In the genomic region with DNA sequence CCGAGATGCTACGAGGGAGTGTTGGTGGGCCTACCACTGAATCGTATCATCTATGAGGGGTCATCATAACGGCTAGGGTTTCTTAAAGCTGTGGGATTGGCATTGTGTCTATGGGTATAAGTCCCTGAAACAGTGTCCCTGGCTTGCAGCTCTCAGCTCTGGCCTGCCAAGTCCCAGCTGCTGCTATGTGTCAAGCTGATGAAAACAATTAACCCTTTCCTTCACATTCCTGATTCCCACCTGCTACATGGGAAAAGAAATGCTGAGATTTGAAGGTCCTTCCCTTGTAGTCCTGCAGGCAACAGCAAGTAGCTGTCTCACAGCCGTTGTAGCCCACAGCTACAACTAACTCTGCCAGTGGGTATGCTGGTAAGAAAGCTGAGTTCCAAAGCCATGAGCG, we compare ENCODE assay signal across 21 mouse cellular contexts. TPM values are rescaled to one million over a fixed set of nuclear protein-coding genes. Genes with fewer than 3 reads are reported as not detected.
DNase-seq lines count a peak whose midpoint lies in the region; TF ChIP-seq lines count a peak whose summit lies in the region.
"Had no signal": no experiment of that assay in that cellular context is flagged by ENCODE, and none has a peak within 500 bp of the region (broad histone marks: within the 10 kb centered on the region; RNA-seq: fewer than 3 reads in every experiment).

No protein-coding gene starts in this region.

- H3K4me2 ChIP-seq in myocyte (ENCODE audit: low read depth) = no peak overlapping the region
- H3K4me2 ChIP-seq: embryonic facial prominence, embryonic 12.5 days; forebrain, embryonic 13.5 days; forebrain, embryonic 15.5 days had no signal

- H3ac ChIP-seq in C2C12 (ENCODE audit: control insufficient read depth, insufficient read length, low read depth) = no peak overlapping the region
- H3ac ChIP-seq in myocyte (ENCODE audit: control insufficient read depth, insufficient read length) = no peak overlapping the region

- intact Hi-C loops in heart, adult 2 months (cut with DNase I) = no loop called here

- H3K4me1 ChIP-seq in heart, embryonic 10.5 days = peaks cover 24% of the 10 kb centered on the region
- 0 out of 2 replicates have a peak, but pooled peaks cover 3% of the 10 kb centered on the region for H3K4me1 ChIP-seq in heart, adult 2 months (ENCODE audit: control insufficient read depth, insufficient read depth, low read length)
- H3K4me1 ChIP-seq: embryonic facial prominence, embryonic 12.5 days; forebrain, embryonic 13.5 days; forebrain, embryonic 15.5 days had no signal

- no peaks in the 10 kb centered on the region for H3K79me3 ChIP-seq in C2C12 (ENCODE audit: low read depth)

- no peak for TF ChIP-seq EP300 in heart, adult 2 months (IDR thresholded peaks at IDR 0.05; ENCODE audit: insufficient read depth, low read depth, low read length)

- no peaks in the 10 kb centered on the region for H3K27me3 ChIP-seq in heart, embryonic 10.5 days (ENCODE audit: insufficient read depth, poor library complexity, severe bottlenecking)
- H3K27me3 ChIP-seq in heart, adult 2 months (ENCODE audit: control insufficient read depth, insufficient read depth, low read length) = no peaks in the 10 kb centered on the region
- no peaks in the 10 kb centered on the region for H3K27me3 ChIP-seq in C2C12 (ENCODE audit: control insufficient read depth, insufficient read depth, insufficient read length)
- no peaks in the 10 kb centered on the region for H3K27me3 ChIP-seq in myocyte (ENCODE audit: control insufficient read depth, insufficient read depth, insufficient read length)
- H3K27me3 ChIP-seq: CH12.LX; embryonic facial prominence, embryonic 12.5 days; forebrain, embryonic 13.5 days; forebrain, embryonic 15.5 days; Patski had no signal

- no peaks in the 10 kb centered on the region for H3K9me3 ChIP-seq in heart, embryonic 10.5 days
- H3K9me3 ChIP-seq: embryonic facial prominence, embryonic 10.5 days; embryonic facial prominence, embryonic 12.5 days; forebrain, embryonic 13.5 days; forebrain, embryonic 15.5 days; G1E had no signal

- no peak for TF ChIP-seq CTCF in heart, adult 2 months (IDR thresholded peaks at IDR 0.05)
- no peak for TF ChIP-seq CTCF in C2C12 (IDR thresholded peaks at IDR 0.05; ENCODE audit: control insufficient read depth, insufficient read depth, insufficient read length)

- H3K4me3 ChIP-seq in heart, embryonic 10.5 days = no peak overlapping the region
- H3K4me3 ChIP-seq in heart, adult 2 months = no peak overlapping the region
- H3K4me3 ChIP-seq in C2C12 (ENCODE audit: insufficient read depth, poor library complexity, severe bottlenecking) (no peak overlapping the region), myocyte (no peak overlapping the region)
- H3K4me3 ChIP-seq: embryonic facial prominence, embryonic 10.5 days; embryonic facial prominence, embryonic 12.5 days; forebrain, embryonic 13.5 days; forebrain, embryonic 15.5 days had no signal

- TF ChIP-seq POLR2A in heart, adult 2 months (IDR thresholded peaks at IDR 0.05; ENCODE audit: insufficient read depth, low read depth, low read length) = no peak
- no peak for TF ChIP-seq POLR2A in myocyte (IDR thresholded peaks at IDR 0.05; ENCODE audit: insufficient read length, low read depth)

- WGBS in heart, embryonic 10.5 days = 85% methylated on average over 6 of the region's 6 CpGs
- 84% methylated on average over 6 of the region's 6 CpGs for WGBS in heart, adult 2 months

- no peak overlapping the region for H3K9ac ChIP-seq in heart, adult 2 months (ENCODE audit: low read depth, low read length)
- H3K9ac ChIP-seq: embryonic facial prominence, embryonic 12.5 days; forebrain, embryonic 13.5 days; forebrain, embryonic 15.5 days; forebrain, postnatal 0 days had no signal

- peak; percentile 48 for DNase-seq in heart, embryonic 10.5 days (ENCODE audit: low spot score)
- no peak for DNase-seq in heart, adult 2 months
- no peak for DNase-seq in frontal cortex, postnatal 10 days (ENCODE audit: low spot score in 2 of 2)
- DNase-seq: adrenal gland, adult 8-10 months; adrenal gland, postnatal 14 days; adrenal gland, postnatal 36 days; cerebellum, adult 11-12 months; cerebellum, adult 2 months; cerebellum, adult 9-10 months; cerebellum, postnatal 10 days; cerebellum, postnatal 25 days; forebrain, postnatal 0 days had no signal

- H3K36me3 ChIP-seq in heart, embryonic 10.5 days = no peaks in the 10 kb centered on the region
- H3K36me3 ChIP-seq in heart, adult 2 months (ENCODE audit: control insufficient read depth, insufficient read depth, low read length) = no peaks in the 10 kb centered on the region
- H3K36me3 ChIP-seq in C2C12 (ENCODE audit: control insufficient read depth, insufficient read depth) (no peaks in the 10 kb centered on the region), myocyte (ENCODE audit: control insufficient read depth, insufficient read depth) (no peaks in the 10 kb centered on the region)
- H3K36me3 ChIP-seq: embryonic facial prominence, embryonic 10.5 days; embryonic facial prominence, embryonic 12.5 days; forebrain, embryonic 15.5 days; G1E had no signal

- no peaks in the 10 kb centered on the region for H3K79me2 ChIP-seq in heart, adult 2 months (replicated peaks; ENCODE audit: control insufficient read depth, insufficient read depth, low read length)
- H3K79me2 ChIP-seq in C2C12 (ENCODE audit: control insufficient read depth, insufficient read depth) (no peaks in the 10 kb centered on the region), myocyte (ENCODE audit: control insufficient read depth, insufficient read depth) (no peaks in the 10 kb centered on the region)

- H3K27ac ChIP-seq in heart, embryonic 10.5 days = no peak overlapping the region
- no peak overlapping the region for H3K27ac ChIP-seq in heart, adult 2 months
- H3K27ac ChIP-seq: embryonic facial prominence, embryonic 10.5 days; embryonic facial prominence, embryonic 12.5 days; forebrain, embryonic 13.5 days; forebrain, embryonic 15.5 days had no signal

TF ChIP-seq in C2C12, 6 proteins besides CTCF, POLR2A, EP300 and RAD21:
- TF ChIP-seq MYOD1 (IDR thresholded peaks at IDR 0.05; ENCODE audit: control insufficient read depth, insufficient read length, low read depth) (peak; percentile 75), MYOG (IDR thresholded peaks at IDR 0.05; ENCODE audit: control insufficient read depth, extremely low read depth, insufficient read length) (no peak)

TF ChIP-seq in myocyte, 11 proteins besides CTCF, POLR2A, EP300 and RAD21:
- no peak for TF ChIP-seq USF1 (IDR thresholded peaks at IDR 0.05; ENCODE audit: low read depth)
- peak in 2 of 3 experiments; percentile 50 to 75 for TF ChIP-seq MYOD1 (IDR thresholded peaks at IDR 0.05; ENCODE audit: control insufficient read depth in 1 of 3, insufficient read length in 2 of 3, low read depth in 2 of 3)

RNA-seq across cellular contexts. Expression of a gene that starts 8.3 kb away (rescaled TPM):
- 16.9 and 19.6 TPM in 2 replicates for polyA plus RNA-seq in heart, embryonic 10.5 days (2016; fragmentation: Nextera tagmentation; extraction: Ambion mirVana)
- 10 to 100 TPM; 78.0 to 80.2 TPM for total RNA-seq in heart, adult 2 months (2021)
- 11.2 and 27.6 TPM in 2 replicates for polyA plus RNA-seq in heart, adult 2 months (2012; rRNA removed)
- polyA plus RNA-seq in C2C12 (2012; fragmentation: generic; extraction: Trizol) (15.9 TPM), myocyte (2012; fragmentation: generic; extraction: Trizol) (14.4 TPM)
